Mouse (Mus musculus): ENCODE results near the gene Serpinf1. TPM values are rescaled to one million over a fixed set of nuclear protein-coding genes. Genes with fewer than 3 reads are reported as not detected.

Gene Serpinf1
- polyA plus RNA-seq (2015; fragmentation: Nextera tagmentation; extraction: Ambion mirVana): 146 and 196 TPM in 2 replicates

GRCm38 (mm10) chr11:75422013-75422792 lies at the start of gene Serpinf1:
Gene Serpinf1 (minus strand): TSS chr11:75422701.

GRCm38 (mm10) chr11:75460844-75461742 lies 38.6 kb upstream of the Serpinf1 start, which contains the start of gene Tlcd2:
Gene Tlcd2 (plus strand): TSS chr11:75461715.

GRCm38 (mm10) chr11:75453991-75454930 lies 31.8 kb upstream of the Serpinf1 start, which contains the start of gene Wdr81:
Gene Wdr81 (minus strand): TSS chr11:75454717.

GRCm38 (mm10) chr11:75439363-75439762 lies 16.9 kb upstream of the Serpinf1 start, which contains the start of gene Serpinf2:
Gene Serpinf2 (minus strand): TSS chr11:75439591.

Small RNA genes lying within 50 kb of the gene (microRNA-seq; reads per million reads assigned to microRNA genes)
- gene Mir22 (ENCODE audit: borderline replicate concordance, insufficient number of aligned reads): 37,513 reads per million, percentile 98 among the genes with 10 or more reads in this experiment

Other genes with a start within 250 kb of the Serpinf1 start
- gene Ovca2, start 243.9 kb downstream of the Serpinf1 start, polyA plus RNA-seq (2015; fragmentation: Nextera tagmentation; extraction: Ambion mirVana): 23.0 and 25.9 TPM in 2 replicates
- gene Dph1, start 231.5 kb downstream of the Serpinf1 start, polyA plus RNA-seq (2015; fragmentation: Nextera tagmentation; extraction: Ambion mirVana): 16.5 and 28.3 TPM in 2 replicates
- 6.4 and 11.6 TPM in 2 replicates for gene Rtn4rl1, start 228.9 kb downstream of the Serpinf1 start, polyA plus RNA-seq (2015; fragmentation: Nextera tagmentation; extraction: Ambion mirVana)
- 36.9 and 55.4 TPM in 2 replicates for gene Rpa1, start 74.4 kb downstream of the Serpinf1 start, polyA plus RNA-seq (2015; fragmentation: Nextera tagmentation; extraction: Ambion mirVana)
- gene Smyd4, start 74.3 kb downstream of the Serpinf1 start, polyA plus RNA-seq (2015; fragmentation: Nextera tagmentation; extraction: Ambion mirVana): 7.0 and 10.2 TPM in 2 replicates
- 19.6 and 24.7 TPM in 2 replicates for gene Serpinf2, start 16.9 kb upstream of the Serpinf1 start, polyA plus RNA-seq (2015; fragmentation: Nextera tagmentation; extraction: Ambion mirVana)
- gene Wdr81, start 32.0 kb upstream of the Serpinf1 start, polyA plus RNA-seq (2015; fragmentation: Nextera tagmentation; extraction: Ambion mirVana): 3.8 and 4.2 TPM in 2 replicates
- gene Tlcd2, start 39.0 kb upstream of the Serpinf1 start, polyA plus RNA-seq (2015; fragmentation: Nextera tagmentation; extraction: Ambion mirVana): 24.9 and 26.6 TPM in 2 replicates
- 21.3 and 27.5 TPM in 2 replicates for gene Prpf8, start 64.1 kb upstream of the Serpinf1 start, polyA plus RNA-seq (2015; fragmentation: Nextera tagmentation; extraction: Ambion mirVana)
- 4.1 and 4.4 TPM in 2 replicates for gene Rilp, start 87.4 kb upstream of the Serpinf1 start, polyA plus RNA-seq (2015; fragmentation: Nextera tagmentation; extraction: Ambion mirVana)
- 5.6 and 8.0 TPM in 2 replicates for gene Scarf1, start 90.8 kb upstream of the Serpinf1 start, polyA plus RNA-seq (2015; fragmentation: Nextera tagmentation; extraction: Ambion mirVana)
- 8.5 and 9.5 TPM in 2 replicates for gene Slc43a2, start 109.0 kb upstream of the Serpinf1 start, polyA plus RNA-seq (2015; fragmentation: Nextera tagmentation; extraction: Ambion mirVana)
- 55.9 and 68.0 TPM in 2 replicates for gene Pitpna, start 165.4 kb upstream of the Serpinf1 start, polyA plus RNA-seq (2015; fragmentation: Nextera tagmentation; extraction: Ambion mirVana)
- gene Inpp5k, start 208.3 kb upstream of the Serpinf1 start, polyA plus RNA-seq (2015; fragmentation: Nextera tagmentation; extraction: Ambion mirVana): 31.3 and 51.3 TPM in 2 replicates
- 33.3 and 43.7 TPM in 2 replicates for gene Myo1c, start 227.8 kb upstream of the Serpinf1 start, polyA plus RNA-seq (2015; fragmentation: Nextera tagmentation; extraction: Ambion mirVana)

Data from adrenal gland, postnatal 0 days (tissue).